Mouse (Mus musculus): ENCODE measurements around the gene Ufm1. TPM values are rescaled to one million over a fixed set of nuclear protein-coding genes. Genes with fewer than 3 reads are reported as not detected.

Ufm1 gene
- 56.0 TPM for polyA plus RNA-seq (2017; shearing (Covaris generic))

GRCm38 (mm10) chr3:53863383-53864220, at the start of gene Ufm1:
Ufm1 (minus strand) TSS chr3:53863830.

GRCm38 (mm10) chr3:53844786-53845185, 18.8 kb downstream of the Ufm1 start, which contains the start of gene Gm10985:
Gm10985 (plus strand) TSS chr3:53845086.

Other genes starting within 250 kb of the Ufm1 start
- gene Frem2, start 206.5 kb downstream of the Ufm1 start, polyA plus RNA-seq (2017; shearing (Covaris generic)): 0.14 TPM
- not detected for gene Gm10985, start 18.7 kb downstream of the Ufm1 start, polyA plus RNA-seq (2017; shearing (Covaris generic))